Mouse (Mus musculus): ENCODE data around the gene Herc2. TPM values are rescaled to one million over a fixed set of nuclear protein-coding genes. Genes with fewer than 3 reads are reported as not detected.

The Herc2 gene
- polyA plus RNA-seq, 1 experiment from 2014 or later: 50.0 TPM

DNA sequence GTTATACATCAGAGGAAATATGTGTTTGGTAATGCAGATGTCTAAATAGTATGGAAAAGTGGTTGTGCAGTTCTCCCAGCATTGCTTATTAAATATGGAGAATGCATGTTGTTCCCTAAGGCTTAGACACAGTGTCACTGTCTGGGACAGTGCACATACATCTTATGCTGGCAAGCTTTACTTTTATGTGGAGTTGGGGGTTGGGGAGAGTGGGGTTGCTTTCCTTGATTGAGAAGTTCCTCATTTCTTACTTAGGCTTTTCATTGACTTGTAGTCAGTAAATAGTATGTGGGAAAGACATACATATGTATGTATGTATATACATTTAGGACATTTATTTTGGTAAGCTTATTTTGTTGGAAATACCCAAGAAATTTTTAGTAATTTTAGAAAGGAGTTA is 3.0 kb downstream of the Herc2 start:
- no peak overlapping the region for H3K27ac ChIP-seq (ENCODE audit: low read depth, low read length)
- ATAC-seq: no peak
- H3K4me2 ChIP-seq (ENCODE audit: low read length): no peak overlapping the region
- no peaks in the 10 kb centered on the region for H3K9me3 ChIP-seq (ENCODE audit: control insufficient read depth, low read length)
- H3K36me3 ChIP-seq (ENCODE audit: control insufficient read depth, insufficient read depth, low read length): peaks cover 11% of the 10 kb centered on the region
- no peaks in the 10 kb centered on the region for H3K27me3 ChIP-seq (replicated peaks; ENCODE audit: control insufficient read depth, insufficient read depth, low read length)
- peaks cover 22% of the 10 kb centered on the region for H3K4me1 ChIP-seq (ENCODE audit: control insufficient read depth, insufficient read depth, low read depth, low read length)
- H3K4me3 ChIP-seq (ENCODE audit: low read length): no peak overlapping the region
- H3K9ac ChIP-seq (ENCODE audit: low read depth, low read length): no peak overlapping the region

DNA sequence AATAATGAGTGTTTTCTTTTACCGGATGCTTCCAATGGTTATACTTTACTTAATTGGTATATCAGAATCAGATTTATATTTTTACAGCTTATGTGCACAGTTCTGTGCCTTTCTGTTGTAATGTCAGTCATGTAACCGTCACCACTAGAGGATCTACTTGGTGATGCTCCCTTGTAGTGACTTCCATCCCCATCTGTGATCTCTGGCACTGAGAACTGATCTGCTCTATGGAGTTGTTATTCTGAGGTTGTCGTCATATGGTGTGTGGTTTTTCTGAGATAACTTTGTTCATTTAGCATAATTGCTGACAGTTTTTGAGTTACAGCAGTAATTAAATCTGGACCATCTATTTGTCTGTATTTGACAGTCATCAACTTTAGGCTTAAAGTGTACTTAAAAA is 5.3 kb downstream of the Herc2 start:
- H3K4me1 ChIP-seq (ENCODE audit: control insufficient read depth, insufficient read depth, low read depth, low read length): peaks cover 16% of the 10 kb centered on the region
- no peak overlapping the region for H3K27ac ChIP-seq (ENCODE audit: low read depth, low read length)
- H3K4me3 ChIP-seq (ENCODE audit: low read length): no peak overlapping the region
- peaks cover 11% of the 10 kb centered on the region for H3K36me3 ChIP-seq (ENCODE audit: control insufficient read depth, insufficient read depth, low read length)
- H3K4me2 ChIP-seq (ENCODE audit: low read length): no peak overlapping the region
- H3K9ac ChIP-seq (ENCODE audit: low read depth, low read length): no peak overlapping the region
- no peak for ATAC-seq
- no peaks in the 10 kb centered on the region for H3K27me3 ChIP-seq (replicated peaks; ENCODE audit: control insufficient read depth, insufficient read depth, low read length)
- no peaks in the 10 kb centered on the region for H3K9me3 ChIP-seq (ENCODE audit: control insufficient read depth, low read length)
- 88% methylated on average over 3 of the region's 3 CpGs for WGBS

DNA sequence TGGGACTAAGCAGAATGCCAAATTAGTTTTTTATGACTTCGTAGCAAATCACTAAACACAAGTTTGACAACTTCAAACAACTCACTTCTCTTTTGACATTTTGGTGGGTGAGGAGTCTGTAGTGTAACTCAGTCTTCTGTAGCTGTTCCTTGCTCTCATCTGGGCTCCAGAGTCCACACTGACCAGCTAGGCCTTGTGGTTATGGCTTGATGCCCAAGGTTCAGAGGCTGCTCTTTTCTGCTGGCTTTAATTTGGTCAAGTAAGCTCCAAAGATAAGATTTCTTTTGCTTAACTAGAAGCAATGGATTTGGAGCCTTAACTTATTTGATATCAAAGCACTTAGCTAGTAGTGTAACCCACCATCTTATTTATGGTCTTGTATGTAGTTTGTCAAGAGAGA is 14.9 kb downstream of the Herc2 start:
- ATAC-seq: no peak
- Histone ChIP-seq H3K4me3 (ENCODE audit: low read length) (no peak overlapping the region), H3K4me1 (ENCODE audit: control insufficient read depth, insufficient read depth, low read depth, low read length) (no peaks in the 10 kb centered on the region), H3K36me3 (ENCODE audit: control insufficient read depth, insufficient read depth, low read length) (peaks cover 2% of the 10 kb centered on the region; the same call in 1 of the 2 replicates), H3K27me3 (replicated peaks; ENCODE audit: control insufficient read depth, insufficient read depth, low read length) (no peaks in the 10 kb centered on the region), H3K27ac (ENCODE audit: low read depth, low read length) (no peak overlapping the region), H3K9ac (ENCODE audit: low read depth, low read length) (no peak overlapping the region), H3K4me2 (ENCODE audit: low read length) (no peak overlapping the region), H3K9me3 (ENCODE audit: control insufficient read depth, low read length) (no peaks in the 10 kb centered on the region)
- 97% methylated on average over 1 of the region's 1 CpGs for WGBS

DNA sequence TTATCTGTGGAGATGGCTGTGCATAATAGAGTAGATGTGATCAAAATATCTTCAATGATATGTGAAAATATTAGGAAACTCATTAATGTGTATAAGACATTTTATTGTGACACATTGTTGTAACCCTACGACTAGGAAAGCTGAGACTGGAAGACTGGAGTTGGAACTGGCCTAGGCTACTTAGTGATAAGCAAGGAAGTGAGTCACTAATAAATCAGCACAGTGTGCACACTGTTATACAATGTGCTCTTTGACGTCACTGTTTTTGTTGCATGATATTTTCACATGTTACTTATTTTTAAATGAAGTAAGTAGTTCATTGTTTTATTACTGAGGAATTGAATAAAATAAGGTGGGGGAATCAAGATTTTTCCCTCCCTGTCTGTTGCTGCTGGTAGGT is 16.1 kb downstream of the Herc2 start:
- Histone ChIP-seq H3K9ac (ENCODE audit: low read depth, low read length) (no peak overlapping the region), H3K9me3 (ENCODE audit: control insufficient read depth, low read length) (no peaks in the 10 kb centered on the region), H3K4me2 (ENCODE audit: low read length) (no peak overlapping the region), H3K4me3 (ENCODE audit: low read length) (no peak overlapping the region), H3K27me3 (replicated peaks; ENCODE audit: control insufficient read depth, insufficient read depth, low read length) (no peaks in the 10 kb centered on the region), H3K36me3 (ENCODE audit: control insufficient read depth, insufficient read depth, low read length) (peaks cover 2% of the 10 kb centered on the region; the same call in 1 of the 2 replicates), H3K27ac (ENCODE audit: low read depth, low read length) (no peak overlapping the region), H3K4me1 (ENCODE audit: control insufficient read depth, insufficient read depth, low read depth, low read length) (no peaks in the 10 kb centered on the region)
- ATAC-seq: no peak
- 83% methylated on average over 2 of the region's 2 CpGs for WGBS

DNA sequence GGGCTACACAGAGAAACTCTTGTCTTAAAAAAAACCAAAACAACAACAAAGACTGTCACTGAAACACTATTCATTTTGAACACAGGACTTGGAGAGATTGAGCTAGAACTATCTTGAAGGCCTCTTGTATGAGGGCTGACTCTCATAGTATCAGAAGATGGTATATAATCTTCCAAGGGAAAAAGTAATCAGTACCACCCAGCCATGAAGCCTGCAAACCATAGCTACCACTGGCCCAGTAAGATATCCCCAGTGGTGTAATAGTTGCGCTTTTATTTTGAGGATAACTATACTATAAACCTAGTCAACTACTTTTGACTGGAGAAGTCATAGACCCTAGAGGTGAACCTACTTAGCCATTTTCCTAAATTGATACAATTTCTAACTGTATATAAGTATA is 16.6 kb downstream of the Herc2 start:
- 100% methylated on average over 1 of the region's 1 CpGs for WGBS
- H3K36me3 ChIP-seq (ENCODE audit: control insufficient read depth, insufficient read depth, low read length): peaks cover 2% of the 10 kb centered on the region; the same call in 1 of the 2 replicates
- no peaks in the 10 kb centered on the region for H3K27me3 ChIP-seq (replicated peaks; ENCODE audit: control insufficient read depth, insufficient read depth, low read length)
- H3K4me3 ChIP-seq (ENCODE audit: low read length): no peak overlapping the region
- H3K9ac ChIP-seq (ENCODE audit: low read depth, low read length): no peak overlapping the region
- no peaks in the 10 kb centered on the region for H3K4me1 ChIP-seq (ENCODE audit: control insufficient read depth, insufficient read depth, low read depth, low read length)
- H3K4me2 ChIP-seq (ENCODE audit: low read length): no peak overlapping the region
- ATAC-seq: no peak
- H3K9me3 ChIP-seq (ENCODE audit: control insufficient read depth, low read length): no peaks in the 10 kb centered on the region
- H3K27ac ChIP-seq (ENCODE audit: low read depth, low read length): no peak overlapping the region

DNA sequence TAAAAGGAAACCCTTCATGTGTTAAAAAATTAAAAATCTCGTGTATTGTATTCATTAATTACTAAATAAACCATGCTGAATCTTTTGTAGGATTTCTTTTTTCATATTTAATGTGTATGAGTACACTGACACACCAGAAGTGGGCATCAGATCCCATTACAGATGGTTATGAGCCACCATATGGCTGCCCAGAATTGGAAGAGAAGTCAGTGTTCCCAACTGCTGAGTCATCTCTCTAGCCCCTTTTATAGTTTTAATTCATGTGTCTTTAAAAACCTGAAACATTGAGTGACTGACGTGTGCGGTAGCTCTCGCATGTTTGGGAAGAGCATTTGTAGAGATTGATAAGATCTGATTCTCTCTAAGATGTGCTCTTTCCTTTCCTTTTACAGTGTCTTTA is 21.7 kb downstream of the Herc2 start:
- Histone ChIP-seq H3K36me3 (ENCODE audit: control insufficient read depth, insufficient read depth, low read length) (peaks cover 2% of the 10 kb centered on the region; the same call in 1 of the 2 replicates), H3K4me1 (ENCODE audit: control insufficient read depth, insufficient read depth, low read depth, low read length) (no peaks in the 10 kb centered on the region), H3K9me3 (ENCODE audit: control insufficient read depth, low read length) (no peaks in the 10 kb centered on the region), H3K27ac (ENCODE audit: low read depth, low read length) (no peak overlapping the region), H3K4me2 (ENCODE audit: low read length) (no peak overlapping the region), H3K4me3 (ENCODE audit: low read length) (no peak overlapping the region), H3K27me3 (replicated peaks; ENCODE audit: control insufficient read depth, insufficient read depth, low read length) (no peaks in the 10 kb centered on the region), H3K9ac (ENCODE audit: low read depth, low read length) (no peak overlapping the region)
- WGBS: 91% methylated on average over 4 of the region's 4 CpGs
- ATAC-seq: no peak

DNA sequence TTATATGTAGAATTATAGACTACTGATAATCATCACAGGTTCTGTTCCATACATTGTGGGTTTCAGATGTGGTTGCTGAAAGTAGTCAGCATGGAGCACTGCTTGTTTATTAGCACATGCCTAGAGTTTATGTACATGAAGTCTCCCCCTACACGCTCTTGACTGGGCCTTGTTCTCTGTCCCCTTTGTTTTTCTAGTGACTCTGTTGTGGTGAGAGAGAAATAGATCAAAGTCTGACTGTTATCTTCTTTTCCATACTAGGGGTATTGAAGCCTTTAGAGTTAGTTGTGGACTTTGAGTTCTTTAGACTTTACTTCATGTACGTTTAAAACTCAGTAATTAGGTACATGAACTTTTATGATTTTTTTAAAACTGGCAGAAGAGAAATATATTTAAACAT is 33.0 kb downstream of the Herc2 start:
- H3K36me3 ChIP-seq (ENCODE audit: control insufficient read depth, insufficient read depth, low read length): peaks cover 14% of the 10 kb centered on the region
- H3K27ac ChIP-seq (ENCODE audit: low read depth, low read length): no peak overlapping the region
- no peaks in the 10 kb centered on the region for H3K27me3 ChIP-seq (replicated peaks; ENCODE audit: control insufficient read depth, insufficient read depth, low read length)
- H3K9ac ChIP-seq (ENCODE audit: low read depth, low read length): no peak overlapping the region
- 75% methylated on average over 2 of the region's 2 CpGs for WGBS
- ATAC-seq: no peak
- H3K9me3 ChIP-seq (ENCODE audit: control insufficient read depth, low read length): no peaks in the 10 kb centered on the region
- H3K4me2 ChIP-seq (ENCODE audit: low read length): no peak overlapping the region
- H3K4me1 ChIP-seq (ENCODE audit: control insufficient read depth, insufficient read depth, low read depth, low read length): no peaks in the 10 kb centered on the region
- H3K4me3 ChIP-seq (ENCODE audit: low read length): no peak overlapping the region

DNA sequence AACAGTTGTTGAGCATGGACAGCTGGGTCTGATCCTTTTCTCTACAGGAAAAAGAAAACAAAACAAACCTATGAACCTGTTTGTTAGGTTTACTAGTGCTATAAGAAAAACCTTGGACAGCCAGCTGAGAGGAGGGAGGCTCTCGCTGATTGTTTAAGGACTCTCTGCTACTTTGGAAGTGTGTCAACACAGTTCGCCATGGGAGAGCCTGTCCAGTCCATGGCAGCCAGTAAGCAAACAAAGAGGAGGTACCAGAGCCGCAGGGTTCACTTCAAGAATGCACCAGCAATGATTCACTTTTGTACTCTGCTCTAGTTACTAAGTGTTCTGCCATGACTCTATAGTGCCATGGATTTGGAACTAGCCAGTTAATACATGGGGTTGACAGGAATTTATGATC is 39.1 kb downstream of the Herc2 start:
- Histone ChIP-seq H3K36me3 (ENCODE audit: control insufficient read depth, insufficient read depth, low read length) (peaks cover 33% of the 10 kb centered on the region), H3K4me1 (ENCODE audit: control insufficient read depth, insufficient read depth, low read depth, low read length) (no peaks in the 10 kb centered on the region), H3K27me3 (replicated peaks; ENCODE audit: control insufficient read depth, insufficient read depth, low read length) (no peaks in the 10 kb centered on the region), H3K4me3 (ENCODE audit: low read length) (no peak overlapping the region), H3K4me2 (ENCODE audit: low read length) (no peak overlapping the region), H3K9ac (ENCODE audit: low read depth, low read length) (no peak overlapping the region), H3K9me3 (ENCODE audit: control insufficient read depth, low read length) (no peaks in the 10 kb centered on the region), H3K27ac (ENCODE audit: low read depth, low read length) (no peak overlapping the region)
- no peak; the same call in 1 of the 2 replicates for ATAC-seq
- WGBS: 77% methylated on average over 3 of the region's 3 CpGs

DNA sequence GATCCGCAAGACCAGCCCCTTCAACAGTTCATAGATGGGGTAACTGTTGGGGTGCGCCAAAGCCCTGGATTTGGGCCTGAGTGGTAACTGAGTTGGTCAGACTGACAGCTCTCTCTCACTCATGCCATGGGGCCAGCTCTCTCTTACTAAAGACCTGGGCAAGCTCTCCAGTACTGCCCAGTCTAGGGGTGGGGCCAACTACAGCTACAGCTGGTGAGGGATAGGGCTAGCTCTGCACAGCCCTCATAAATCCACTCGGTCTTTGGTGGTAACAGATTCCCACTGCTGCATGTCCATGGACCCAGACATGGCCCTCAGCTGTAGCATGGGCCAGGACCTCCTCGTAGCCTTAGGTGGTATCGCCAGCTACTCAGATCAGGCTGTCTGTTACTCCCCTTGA is 41.4 kb downstream of the Herc2 start:
- Histone ChIP-seq H3K4me3 (ENCODE audit: low read length) (no peak overlapping the region), H3K27me3 (replicated peaks; ENCODE audit: control insufficient read depth, insufficient read depth, low read length) (no peaks in the 10 kb centered on the region), H3K9ac (ENCODE audit: low read depth, low read length) (no peak overlapping the region), H3K4me1 (ENCODE audit: control insufficient read depth, insufficient read depth, low read depth, low read length) (no peaks in the 10 kb centered on the region), H3K36me3 (ENCODE audit: control insufficient read depth, insufficient read depth, low read length) (peaks cover 42% of the 10 kb centered on the region), H3K9me3 (ENCODE audit: control insufficient read depth, low read length) (no peaks in the 10 kb centered on the region), H3K27ac (ENCODE audit: low read depth, low read length) (no peak overlapping the region), H3K4me2 (ENCODE audit: low read length) (no peak overlapping the region)
- WGBS: 95% methylated on average over 5 of the region's 5 CpGs
- ATAC-seq: no peak

DNA sequence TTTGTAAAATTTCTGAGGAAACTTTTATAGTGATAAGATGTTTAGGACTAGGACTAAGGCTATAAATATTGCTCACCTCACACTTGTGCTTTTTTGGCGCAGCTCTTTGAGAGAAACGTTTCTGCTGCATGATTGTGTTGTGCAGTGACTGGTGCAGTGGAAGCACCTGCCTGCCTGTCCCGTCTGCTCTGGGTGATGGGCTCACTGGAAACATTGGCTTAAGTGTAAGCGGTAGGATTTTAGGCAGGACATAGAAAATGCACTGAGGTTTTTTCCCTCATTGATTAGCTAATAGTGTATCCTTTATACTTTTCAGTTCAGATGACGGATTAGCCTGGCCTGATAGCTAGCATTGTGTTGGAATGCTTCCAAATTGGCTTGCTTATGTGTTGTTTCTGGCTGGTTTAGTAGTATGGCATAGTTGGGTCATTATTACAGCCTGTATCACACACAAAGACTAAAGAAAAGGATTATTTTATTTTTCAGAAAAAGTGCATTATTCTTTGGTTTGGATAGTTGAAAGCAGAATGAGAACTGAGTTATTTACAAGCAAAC is 52.4 kb downstream of the Herc2 start:
- no peaks in the 10 kb centered on the region for H3K4me1 ChIP-seq (ENCODE audit: control insufficient read depth, insufficient read depth, low read depth, low read length)
- no peak overlapping the region for H3K4me2 ChIP-seq (ENCODE audit: low read length)
- ATAC-seq: no peak
- no peaks in the 10 kb centered on the region for H3K27me3 ChIP-seq (replicated peaks; ENCODE audit: control insufficient read depth, insufficient read depth, low read length)
- WGBS: 66% methylated on average over 5 of the region's 5 CpGs
- peaks cover 27% of the 10 kb centered on the region for H3K36me3 ChIP-seq (ENCODE audit: control insufficient read depth, insufficient read depth, low read length)
- no peaks in the 10 kb centered on the region for H3K9me3 ChIP-seq (ENCODE audit: control insufficient read depth, low read length)
- H3K27ac ChIP-seq (ENCODE audit: low read depth, low read length): no peak overlapping the region
- no peak overlapping the region for H3K9ac ChIP-seq (ENCODE audit: low read depth, low read length)
- no peak overlapping the region for H3K4me3 ChIP-seq (ENCODE audit: low read length)

Data from hindbrain, embryonic 16.5 days (tissue).